8 mouse cellular contexts compared by ENCODE assay signal in genomic region chr4:95050518-95051278, GRCm38 (mm10). TPM values are rescaled to one million over a fixed set of nuclear protein-coding genes. Genes with fewer than 3 reads are reported as not detected.
DNase-seq lines count a peak whose midpoint lies in the region; ATAC-seq and TF ChIP-seq lines count a peak whose summit lies in the region.

No protein-coding gene starts in this region.

- DNase-seq in forebrain, embryonic 11.5 days (ENCODE audit: low spot score) = peak; percentile 85
- peak; percentile 84 to 90 for DNase-seq in kidney, postnatal 36 days
- DNase-seq in liver, embryonic 14.5 days (ENCODE audit: low read depth in 3 of 3, low spot score in 3 of 3) = peak in 1 of 3 experiments; percentile 13
- DNase-seq in neural tube, embryonic 11.5 days (ENCODE audit: low spot score) = peak; percentile 81

- no peak for ATAC-seq in erythroblast, adult 5-6 weeks (replicated peaks; ENCODE audit: low FRiP score, poor library complexity, severe bottlenecking)
- ATAC-seq in forebrain, embryonic 11.5 days (replicated peaks; ENCODE audit: low FRiP score) = peak; percentile 16; the same call in 1 of the 2 replicates
- ATAC-seq in heart, embryonic 16.5 days (replicated peaks; ENCODE audit: extremely low read depth, insufficient read depth, low FRiP score) = 0 out of 2 replicates have a peak, but pooled peaks have one; percentile 3
- ATAC-seq in liver, embryonic 14.5 days (ENCODE audit: insufficient read depth) = peak; percentile 5; the same call in 1 of the 2 replicates
- ATAC-seq in neural tube, embryonic 11.5 days (ENCODE audit: insufficient read depth, low FRiP score, low TSS enrichment) = peak; percentile 20
- ATAC-seq in stomach, embryonic 16.5 days (ENCODE audit: insufficient read depth, low FRiP score) = no peak

- peaks cover 30% of the 10 kb centered on the region for H3K4me1 ChIP-seq in erythroblast, embryonic 14.5 days (ENCODE audit: control insufficient read depth)
- peaks cover 11% of the 10 kb centered on the region for H3K4me1 ChIP-seq in forebrain, embryonic 11.5 days (replicated peaks; ENCODE audit: control insufficient read depth, insufficient read depth, low read length)
- peaks cover 20% of the 10 kb centered on the region for H3K4me1 ChIP-seq in heart, embryonic 16.5 days (ENCODE audit: control insufficient read depth, insufficient read depth, low read length)
- no peaks in the 10 kb centered on the region for H3K4me1 ChIP-seq in liver, embryonic 14.5 days (replicated peaks; ENCODE audit: control insufficient read depth in 2 of 2, insufficient read depth in 2 of 2, low read length in 1 of 2)
- peaks cover 9% of the 10 kb centered on the region; the same call in 1 of the 2 replicates for H3K4me1 ChIP-seq in neural tube, embryonic 11.5 days (ENCODE audit: control insufficient read depth, insufficient read depth, low read length)
- H3K4me1 ChIP-seq in stomach, embryonic 16.5 days (ENCODE audit: control insufficient read depth, insufficient read depth, low read length) = peaks cover 20% of the 10 kb centered on the region

- no peaks in the 10 kb centered on the region for H3K36me3 ChIP-seq in erythroblast, embryonic 14.5 days (ENCODE audit: control insufficient read depth)
- no peaks in the 10 kb centered on the region for H3K36me3 ChIP-seq in forebrain, embryonic 11.5 days (ENCODE audit: control insufficient read depth, insufficient read depth, low read length)
- H3K36me3 ChIP-seq in heart, embryonic 16.5 days (ENCODE audit: control insufficient read depth, insufficient read depth) = no peaks in the 10 kb centered on the region
- no peaks in the 10 kb centered on the region for H3K36me3 ChIP-seq in liver, embryonic 14.5 days (replicated peaks; ENCODE audit: control insufficient read depth, insufficient read depth, low read depth)
- H3K36me3 ChIP-seq in neural tube, embryonic 11.5 days (ENCODE audit: control insufficient read depth, insufficient read depth, low read length) = no peaks in the 10 kb centered on the region
- H3K36me3 ChIP-seq in stomach, embryonic 16.5 days (ENCODE audit: control insufficient read depth, insufficient read depth, low read length) = no peaks in the 10 kb centered on the region

- peak overlapping the region; percentile 64 for H3K4me3 ChIP-seq in erythroblast, embryonic 14.5 days (replicated peaks)
- H3K4me3 ChIP-seq in forebrain, embryonic 11.5 days (ENCODE audit: low read depth, low read length) = peak overlapping the region; percentile 89
- H3K4me3 ChIP-seq in heart, embryonic 16.5 days (ENCODE audit: low read length) = peak overlapping the region; percentile 91
- H3K4me3 ChIP-seq in liver, embryonic 14.5 days (ENCODE audit: insufficient read depth in 1 of 2, low read depth in 2 of 2, low read length in 2 of 2) = peak overlapping the region; percentile 63 to 67
- peak overlapping the region; percentile 84 for H3K4me3 ChIP-seq in neural tube, embryonic 11.5 days (ENCODE audit: low read depth, low read length)
- peak overlapping the region; percentile 93 for H3K4me3 ChIP-seq in stomach, embryonic 16.5 days (replicated peaks; ENCODE audit: low read length)

- peaks cover 9% of the 10 kb centered on the region; the same call in 1 of the 2 replicates for H3K9me3 ChIP-seq in erythroblast, embryonic 14.5 days (ENCODE audit: control insufficient read depth, low read length)
- no peaks in the 10 kb centered on the region for H3K9me3 ChIP-seq in forebrain, embryonic 11.5 days (ENCODE audit: control insufficient read depth, low read length)
- no peaks in the 10 kb centered on the region for H3K9me3 ChIP-seq in heart, embryonic 16.5 days (replicated peaks; ENCODE audit: control insufficient read depth, low read length)
- no peaks in the 10 kb centered on the region for H3K9me3 ChIP-seq in liver, embryonic 14.5 days (ENCODE audit: control insufficient read depth, low read length)
- no peaks in the 10 kb centered on the region for H3K9me3 ChIP-seq in neural tube, embryonic 11.5 days (ENCODE audit: control insufficient read depth, low read length)
- no peaks in the 10 kb centered on the region for H3K9me3 ChIP-seq in stomach, embryonic 16.5 days (replicated peaks; ENCODE audit: control insufficient read depth, low read length)

- TF ChIP-seq EP300 in liver, embryonic 14.5 days (IDR thresholded peaks at IDR 0.05; ENCODE audit: low read depth) = no peak

- H3K9ac ChIP-seq in forebrain, embryonic 11.5 days (ENCODE audit: low read length) = peak overlapping the region; percentile 95
- H3K9ac ChIP-seq in heart, embryonic 16.5 days (ENCODE audit: low read length) = peak overlapping the region; percentile 97
- H3K9ac ChIP-seq in liver, embryonic 14.5 days (replicated peaks) = peak overlapping the region; percentile 67
- peak overlapping the region; percentile 89 for H3K9ac ChIP-seq in neural tube, embryonic 11.5 days (ENCODE audit: low read length)
- peak overlapping the region; percentile 98 for H3K9ac ChIP-seq in stomach, embryonic 16.5 days (ENCODE audit: low read length)

- under 1% methylated on average over 68 of the region's 70 CpGs for WGBS in forebrain, embryonic 11.5 days
- under 1% methylated on average over 69 of the region's 70 CpGs for WGBS in heart, embryonic 16.5 days
- under 1% methylated on average over 69 of the region's 70 CpGs for WGBS in liver, embryonic 14.5 days (ENCODE audit: insufficient replicate concordance)
- WGBS in neural tube, embryonic 11.5 days = under 1% methylated on average over 68 of the region's 70 CpGs
- WGBS in stomach, embryonic 16.5 days = under 1% methylated on average over 70 of the region's 70 CpGs

- peak overlapping the region; percentile 91 for H3K4me2 ChIP-seq in forebrain, embryonic 11.5 days (ENCODE audit: low read depth, low read length, severe bottlenecking)
- H3K4me2 ChIP-seq in heart, embryonic 16.5 days (ENCODE audit: low read depth, low read length) = peak overlapping the region; percentile 88
- peak overlapping the region; percentile 86 for H3K4me2 ChIP-seq in liver, embryonic 14.5 days (ENCODE audit: low read depth)
- peak overlapping the region; percentile 93 for H3K4me2 ChIP-seq in neural tube, embryonic 11.5 days (ENCODE audit: low read depth)
- H3K4me2 ChIP-seq in stomach, embryonic 16.5 days (ENCODE audit: low read depth, low read length) = peak overlapping the region; percentile 54

- H3K27me3 ChIP-seq in erythroblast, embryonic 14.5 days (ENCODE audit: control insufficient read depth) = peaks cover 74% of the 10 kb centered on the region
- no peaks in the 10 kb centered on the region for H3K27me3 ChIP-seq in forebrain, embryonic 11.5 days (ENCODE audit: control insufficient read depth, insufficient read depth, low read length)
- H3K27me3 ChIP-seq in heart, embryonic 16.5 days (ENCODE audit: control insufficient read depth, insufficient read depth, low read length) = no peaks in the 10 kb centered on the region
- H3K27me3 ChIP-seq in liver, embryonic 14.5 days (ENCODE audit: control insufficient read depth, insufficient read depth, low read length) = peaks cover 33% of the 10 kb centered on the region
- H3K27me3 ChIP-seq in neural tube, embryonic 11.5 days (ENCODE audit: control insufficient read depth, insufficient read depth, low read length) = no peaks in the 10 kb centered on the region
- no peaks in the 10 kb centered on the region for H3K27me3 ChIP-seq in stomach, embryonic 16.5 days (ENCODE audit: control insufficient read depth, insufficient read depth, low read length)

- peak overlapping the region; percentile 94 for H3K27ac ChIP-seq in forebrain, embryonic 11.5 days (ENCODE audit: low read depth, low read length)
- peak overlapping the region; percentile 100 for H3K27ac ChIP-seq in heart, embryonic 16.5 days (ENCODE audit: low read length)
- H3K27ac ChIP-seq in liver, embryonic 14.5 days = no peak overlapping the region
- peak overlapping the region; percentile 96 for H3K27ac ChIP-seq in neural tube, embryonic 11.5 days (ENCODE audit: low read depth, low read length)
- peak overlapping the region; percentile 99 for H3K27ac ChIP-seq in stomach, embryonic 16.5 days (ENCODE audit: low read length)

- TF ChIP-seq CTCF in liver, embryonic 14.5 days (IDR thresholded peaks at IDR 0.05; ENCODE audit: low read depth) = peak; percentile 56

RNA-seq across cellular contexts. Expression of gene Jun, which starts 1.3 kb away (rescaled TPM):
- 13.7 and 15.0 TPM in 2 replicates for polyA plus RNA-seq in erythroblast, embryonic 14.5 days (2012)
- 8.8 and 11.5 TPM in 2 replicates for total RNA-seq in erythroblast, adult 5-6 weeks (2015; ENCODE audit: low replicate concordance)
- 13.4 and 21.8 TPM in 2 replicates for total RNA-seq in erythroblast, adult 5-6 weeks (2017; ENCODE audit: low replicate concordance)
- 60.7 and 62.7 TPM in 2 replicates for polyA plus RNA-seq in forebrain, embryonic 11.5 days (2014; fragmentation: Nextera tagmentation; extraction: Ambion mirVana)
- polyA plus RNA-seq in heart, embryonic 16.5 days (2015; fragmentation: Nextera tagmentation; extraction: Ambion mirVana) = 72.0 and 81.5 TPM in 2 replicates
- polyA plus RNA-seq in liver, embryonic 14.5 days (2012; rRNA removed) = 2.0 and 2.4 TPM in 2 replicates
- polyA plus RNA-seq in liver, embryonic 14.5 days (2014; fragmentation: Nextera tagmentation; extraction: Ambion mirVana) = 1.1 and 1.4 TPM in 2 replicates
- polyA plus RNA-seq in neural tube, embryonic 11.5 days (2014; fragmentation: Nextera tagmentation; extraction: Ambion mirVana) = 49.6 and 52.9 TPM in 2 replicates
- polyA plus RNA-seq in stomach, embryonic 16.5 days (2015; fragmentation: Nextera tagmentation; extraction: Ambion mirVana) = 90.7 and 107 TPM in 2 replicates

Comparison
In these comparisons a context has a peak if more than half of its experiments do, and no peak if none do; other contexts are left out.
1. ATAC-seq: peak in forebrain, embryonic 11.5 days (single experiment), heart, embryonic 16.5 days (single experiment), liver, embryonic 14.5 days (single experiment) and neural tube, embryonic 11.5 days (single experiment); none in erythroblast, adult 5-6 weeks (single experiment) and stomach, embryonic 16.5 days (single experiment).
2. Peak in every context shown above with its lines, with median percentiles within 50 percentile points of each other: H3K4me3 ChIP-seq, H3K4me2 ChIP-seq and H3K9ac ChIP-seq.